Mouse (Mus musculus) inflammation-experienced regulatory T-cells (primary cell): ENCODE results near the gene Paqr6. TPM values are rescaled to one million over a fixed set of nuclear protein-coding genes. Genes with fewer than 3 reads are reported as not detected.

Experiments
- polyA plus RNA-seq, 2 experiments: library from polyadenylated mRNA; unstranded; fragments of 100-300 nt; shearing (Covaris generic); gene quantifications; one replicate each; pipeline ENCODE4 v1.2.1; 2017

The Paqr6 gene
- polyA plus RNA-seq = 1 to 10 TPM; 1.1 to 3.0 TPM

GRCm38 (mm10) chr3:88364337-88364736 is at the start of gene Paqr6:
Paqr6 (plus strand) TSS chr3:88364584.

GRCm38 (mm10) chr3:88324951-88325405 is 39.4 kb upstream of the Paqr6 start, which contains the start of gene Glmp:
Glmp (plus strand) TSS chr3:88325023.

GRCm38 (mm10) chr3:88336058-88337013 is 28.0 kb upstream of the Paqr6 start, which contains the start of the genes Tmem79 and Smg5:
Tmem79 (minus strand) TSS chr3:88336148.
Smg5 (plus strand) TSS chr3:88336260.

GRCm38 (mm10) chr3:88372643-88373042 is 8.3 kb downstream of the Paqr6 start, which contains the start of gene Bglap3:
Bglap3 (minus strand) TSS chr3:88372743.

GRCm38 (mm10) chr3:88378599-88378998 is 14.2 kb downstream of the Paqr6 start, which contains the start of gene Bglap2:
Bglap2 (minus strand) TSS chr3:88378699.

GRCm38 (mm10) chr3:88384364-88384763 is 20.0 kb downstream of the Paqr6 start, which contains the start of gene Bglap:
Bglap (minus strand) TSS chr3:88384464.

GRCm38 (mm10) chr3:88409741-88410644 is 45.6 kb downstream of the Paqr6 start, which contains the start of gene Pmf1:
Pmf1 (minus strand) TSS chr3:88410331.

Other genes starting within 250 kb of the Paqr6 start
- 10 to 100 TPM; 95.1 to 98.4 TPM for gene Mef2d, start 222.2 kb upstream of the Paqr6 start, polyA plus RNA-seq
- under 1 TPM in 1 of 2 experiments, not detected in 1; 0.39 TPM for gene Rhbg, start 109.9 kb upstream of the Paqr6 start, polyA plus RNA-seq
- gene Gm38392, start 77.4 kb upstream of the Paqr6 start, polyA plus RNA-seq = under 1 TPM in 1 of 2 experiments, not detected in 1; 0.31 TPM
- 10 to 100 TPM in 1 of 2 experiments, 1 to 10 TPM in 1; 8.3 to 15.6 TPM for gene Tsacc, start 67.6 kb upstream of the Paqr6 start, polyA plus RNA-seq
- 100 to 1,000 TPM; 327 to 346 TPM for gene Cct3, start 67.5 kb upstream of the Paqr6 start, polyA plus RNA-seq
- 100 to 1,000 TPM; 342 to 357 TPM for gene Glmp, start 39.6 kb upstream of the Paqr6 start, polyA plus RNA-seq
- gene Tmem79, start 28.4 kb upstream of the Paqr6 start, polyA plus RNA-seq = 1 to 10 TPM in 1 of 2 experiments, under 1 TPM in 1; 0.96 to 2.8 TPM
- 10 to 100 TPM; 38.2 to 49.1 TPM for gene Smg5, start 28.3 kb upstream of the Paqr6 start, polyA plus RNA-seq
- gene Bglap3, start 8.2 kb downstream of the Paqr6 start, polyA plus RNA-seq = 10 to 100 TPM in 1 of 2 experiments, not detected in 1; 82.5 TPM
- gene Bglap2, start 14.1 kb downstream of the Paqr6 start, polyA plus RNA-seq = 1 to 10 TPM in 1 of 2 experiments, not detected in 1; 4.1 TPM
- 1 to 10 TPM in 1 of 2 experiments, not detected in 1; 2.4 TPM for gene Bglap, start 19.9 kb downstream of the Paqr6 start, polyA plus RNA-seq
- 10 to 100 TPM; 36.0 to 42.7 TPM for gene Pmf1, start 45.7 kb downstream of the Paqr6 start, polyA plus RNA-seq
- gene Slc25a44, start 60.6 kb downstream of the Paqr6 start, polyA plus RNA-seq = 10 to 100 TPM; 18.5 to 25.3 TPM
- 100 to 1,000 TPM in 1 of 2 experiments, 10 to 100 TPM in 1; 36.5 to 227 TPM for gene Sema4a, start 96.6 kb downstream of the Paqr6 start, polyA plus RNA-seq
- 10 to 100 TPM; 19.0 to 26.0 TPM for gene Lmna, start 145.4 kb downstream of the Paqr6 start, polyA plus RNA-seq
- gene Mex3a, start 167.8 kb downstream of the Paqr6 start, polyA plus RNA-seq = under 1 TPM; 0.24 to 0.40 TPM
- 1 to 10 TPM in 1 of 2 experiments, under 1 TPM in 1; 0.77 to 1.7 TPM for gene Rab25, start 183.7 kb downstream of the Paqr6 start, polyA plus RNA-seq
- 100 to 1,000 TPM; 166 to 168 TPM for gene Lamtor2, start 188.5 kb downstream of the Paqr6 start, polyA plus RNA-seq
- gene Ubqln4, start 189.2 kb downstream of the Paqr6 start, polyA plus RNA-seq = 10 to 100 TPM; 48.2 to 54.1 TPM
- 100 to 1,000 TPM in 1 of 2 experiments, 10 to 100 TPM in 1; 99.3 to 122 TPM for gene Ssr2, start 211.3 kb downstream of the Paqr6 start, polyA plus RNA-seq
- 100 to 1,000 TPM; 120 to 137 TPM for gene Arhgef2, start 241.4 kb downstream of the Paqr6 start, polyA plus RNA-seq